Mouse (Mus musculus) kidney, adult 2 months (tissue): ENCODE measurements around the gene Ascc1. TPM values are rescaled to one million over a fixed set of nuclear protein-coding genes. Genes with fewer than 3 reads are reported as not detected.

Experiments
- DNase-seq: peaks from one replicate; pipeline ENCODE4 v3.0.0; 2021
- H3K27ac ChIP-seq: fragments of 200-500 bp; 2 replicates; pipeline ENCODE4 v1.5.1; 2012; ENCODE audit warnings: low read depth, low read length, control low read depth, inconsistent platforms; ENCODE audit not compliant: insufficient read depth
- H3K27me3 ChIP-seq: fragments of 200-500 bp; replicated peaks from 2 replicates; pipeline ENCODE4 v1.6.1; 2012; ENCODE audit warnings: mild to moderate bottlenecking, moderate library complexity, low read length, inconsistent platforms; ENCODE audit not compliant: control insufficient read depth, insufficient read depth
- H3K36me3 ChIP-seq: fragments of 200-500 bp; 2 replicates; pipeline ENCODE4 v1.6.1; 2012; ENCODE audit warnings: mild to moderate bottlenecking, moderate library complexity, low read length, inconsistent platforms; ENCODE audit not compliant: control insufficient read depth, insufficient read depth
- H3K4me1 ChIP-seq: fragments of 200-500 bp; 2 replicates; pipeline ENCODE4 v1.6.1; 2011; ENCODE audit warnings: low read length; ENCODE audit not compliant: control insufficient read depth, insufficient read depth
- H3K4me3 ChIP-seq: fragments of 200-500 bp; 2 replicates; pipeline ENCODE4 v1.5.1; 2011; ENCODE audit warnings: mild to moderate bottlenecking, low read depth, low read length, control low read depth; ENCODE audit not compliant: insufficient read depth
- CTCF ChIP-seq: fragments of 200-500 bp; conservative IDR thresholded peaks from 2 replicates; pipeline ENCODE4 v1.5.1; 2011; ENCODE audit warnings: low read depth, mild to moderate bottlenecking, control low read depth, low read length, moderate library complexity, mixed read lengths; ENCODE audit not compliant: insufficient read depth, insufficient read length
- POLR2A ChIP-seq: fragments of 200-500 bp; IDR thresholded peaks from one replicate; pipeline ENCODE4 v1.6.1; 2011; ENCODE audit warnings: low read depth, low read length, control low read depth
- WGBS: fragments of 180-500 bp; shearing (Covaris S2); methylation state at CpG from one replicate; pipeline ENCODE4 v1.1.7; 2018; 5-methylcytosine and 5-hydroxymethylcytosine counted together
- polyA plus RNA-seq: library from polyadenylated mRNA; depleted of rRNA; stranded (reverse); fragments of >200 nt; gene quantifications from 2 replicates; pipeline ENCODE4 v1.2.3, GENCODE M21; 2012

Ascc1 gene
- polyA plus RNA-seq, 1 experiment, result 132 TPM

- 90% methylated on average over 5 of the region's 5 CpGs for WGBS
- TF ChIP-seq POLR2A (no peak), CTCF (no peak)
- peaks cover 52% of the 10 kb centered on the region for H3K4me1 ChIP-seq
- H3K27me3 ChIP-seq, result no peaks in the 10 kb centered on the region
- H3K27ac ChIP-seq, result peak overlapping the region; percentile 80
- no peaks in the 10 kb centered on the region for H3K36me3 ChIP-seq
- no peak for DNase-seq
- H3K4me3 ChIP-seq, result no peak overlapping the region
These were observed 24.8 kb upstream of the Ascc1 start for GRCm38 (mm10) chr10:59977715-59978343.

DNA sequence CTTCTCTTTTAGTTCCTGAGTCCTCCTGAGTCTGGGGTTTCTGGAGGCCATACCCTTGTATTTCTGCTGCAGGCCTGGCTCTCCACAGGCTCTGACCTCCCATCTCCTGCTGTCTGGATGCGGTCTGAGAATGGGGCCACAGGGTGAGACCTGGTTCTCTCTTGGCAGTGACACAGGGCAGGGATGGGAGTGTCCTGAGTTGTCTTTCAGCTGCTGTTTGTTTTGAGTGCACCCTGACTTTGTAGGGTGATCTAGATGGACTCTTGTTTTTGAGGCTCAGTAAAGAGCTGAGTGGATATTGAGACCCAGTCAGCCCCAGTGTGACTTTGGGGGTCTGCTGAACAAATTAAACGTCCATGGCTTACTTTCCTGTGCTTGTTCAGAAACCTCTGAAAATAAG lies 24.2 kb upstream of the Ascc1 start:
- Histone ChIP-seq H3K27me3 (no peaks in the 10 kb centered on the region), H3K4me3 (no peak overlapping the region), H3K4me1 (peaks cover 46% of the 10 kb centered on the region), H3K36me3 (no peaks in the 10 kb centered on the region), H3K27ac (peak overlapping the region; percentile 80)
- TF ChIP-seq POLR2A (no peak), CTCF (no peak)
- 47% methylated on average over 2 of the region's 2 CpGs for WGBS
- DNase-seq, result peak; percentile 63

GRCm38 (mm10) chr10:59978873-59979743 lies 23.5 kb upstream of the Ascc1 start:
- TF ChIP-seq CTCF (no peak), POLR2A (no peak)
- 22% methylated on average over 11 of the region's 11 CpGs for WGBS
- H3K4me1 ChIP-seq, result peaks cover 39% of the 10 kb centered on the region
- H3K4me3 ChIP-seq, result no peak overlapping the region
- H3K27me3 ChIP-seq, result no peaks in the 10 kb centered on the region
- peak; percentile 95 for DNase-seq
- no peaks in the 10 kb centered on the region for H3K36me3 ChIP-seq
- peak overlapping the region; percentile 80 for H3K27ac ChIP-seq

- Histone ChIP-seq H3K27ac (peak overlapping the region; percentile 11), H3K27me3 (no peaks in the 10 kb centered on the region), H3K36me3 (no peaks in the 10 kb centered on the region), H3K4me3 (no peak overlapping the region), H3K4me1 (peaks cover 26% of the 10 kb centered on the region)
- DNase-seq, result peak; percentile 58
- no peak for TF ChIP-seq CTCF
- no peak for TF ChIP-seq POLR2A
- WGBS, result 76% methylated on average over 6 of the region's 6 CpGs
These were observed 21.8 kb upstream of the Ascc1 start for GRCm38 (mm10) chr10:59980815-59981244.

DNA sequence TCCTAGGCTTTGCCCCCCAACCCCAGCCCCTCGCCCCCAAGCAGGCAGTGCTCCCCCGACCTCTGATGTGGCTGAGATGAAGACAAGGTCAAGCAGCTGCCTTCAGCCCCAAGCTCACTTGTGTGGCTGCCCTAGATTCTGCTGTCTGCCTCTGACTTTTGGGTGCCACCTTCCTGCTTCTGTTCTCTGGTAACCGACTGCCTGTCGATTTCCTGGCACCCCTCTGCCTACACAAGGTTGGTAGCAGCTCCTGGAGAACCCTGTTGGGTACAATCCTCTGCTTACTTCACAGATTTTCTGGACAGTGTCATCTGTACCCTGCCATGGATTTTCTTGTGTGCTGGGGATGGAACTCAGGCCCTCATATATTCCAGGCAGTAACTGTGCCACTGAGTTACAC lies 21.3 kb upstream of the Ascc1 start:
- no peak for DNase-seq
- WGBS, result 66% methylated on average over 4 of the region's 4 CpGs
- Histone ChIP-seq H3K36me3 (no peaks in the 10 kb centered on the region), H3K27me3 (no peaks in the 10 kb centered on the region), H3K4me3 (no peak overlapping the region), H3K4me1 (peaks cover 26% of the 10 kb centered on the region), H3K27ac (0 out of 2 replicates have a peak overlapping the region, but pooled peaks have one; percentile 8)
- no peak for TF ChIP-seq CTCF
- no peak for TF ChIP-seq POLR2A

GRCm38 (mm10) chr10:59981792-59982191 lies 20.8 kb upstream of the Ascc1 start:
- H3K36me3 ChIP-seq, result no peaks in the 10 kb centered on the region
- TF ChIP-seq POLR2A, result no peak
- TF ChIP-seq CTCF, result no peak
- no peak overlapping the region for H3K4me3 ChIP-seq
- WGBS, result 86% methylated on average over 9 of the region's 9 CpGs
- H3K4me1 ChIP-seq, result peaks cover 26% of the 10 kb centered on the region
- DNase-seq, result no peak
- no peaks in the 10 kb centered on the region for H3K27me3 ChIP-seq
- H3K27ac ChIP-seq, result no peak overlapping the region

DNA sequence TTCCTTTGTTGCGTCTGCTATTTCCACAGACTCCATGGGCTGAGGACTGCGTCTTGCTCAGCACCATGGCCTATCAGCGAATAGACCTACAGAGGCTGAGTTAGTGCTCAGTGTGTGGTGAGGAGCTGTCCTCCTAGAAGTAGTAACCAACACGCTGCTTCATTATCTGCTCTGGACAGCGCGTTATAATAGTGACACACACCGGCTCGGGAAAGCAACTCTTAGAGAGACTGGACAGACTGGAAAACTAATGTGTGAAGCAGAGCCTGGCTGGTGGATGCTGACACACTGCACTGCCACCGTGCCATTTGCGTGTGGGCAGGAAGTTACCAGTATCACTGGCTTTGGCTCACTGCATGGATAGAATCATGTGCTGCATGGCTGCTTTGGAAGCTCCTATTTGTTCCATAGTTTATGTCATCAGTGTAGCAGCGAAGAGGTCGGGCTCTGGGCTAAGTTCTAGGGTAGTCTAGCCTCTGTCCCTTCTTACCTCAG lies 20.2 kb upstream of the Ascc1 start:
- TF ChIP-seq CTCF (no peak), POLR2A (no peak)
- 92% methylated on average over 12 of the region's 12 CpGs for WGBS
- no peak overlapping the region for H3K27ac ChIP-seq

More for the DNA sequence above, 20.2 kb upstream of the Ascc1 start:
- DNase-seq, result no peak
- Histone ChIP-seq H3K36me3 (no peaks in the 10 kb centered on the region), H3K27me3 (no peaks in the 10 kb centered on the region), H3K4me1 (peaks cover 26% of the 10 kb centered on the region), H3K4me3 (no peak overlapping the region)
